Mouse (Mus musculus) testis, adult 2 months (tissue): ENCODE measurements around the gene Oas1h. TPM values are rescaled to one million over a fixed set of nuclear protein-coding genes. Genes with fewer than 3 reads are reported as not detected.

Experiments
- H3K27ac ChIP-seq: fragments of 200-500 bp; 2 replicates; pipeline ENCODE4 v1.5.1; 2012; ENCODE audit warnings: low read depth, low read length; ENCODE audit not compliant: control insufficient read depth, insufficient read depth
- H3K27me3 ChIP-seq: fragments of 200-500 bp; 2 replicates; pipeline ENCODE4 v1.6.1; 2012; ENCODE audit warnings: mild to moderate bottlenecking, low read length, moderate library complexity; ENCODE audit not compliant: control insufficient read depth, insufficient read depth
- H3K36me3 ChIP-seq: fragments of 200-500 bp; 2 replicates; pipeline ENCODE4 v1.6.1; 2012; ENCODE audit warnings: mild to moderate bottlenecking, low read length; ENCODE audit not compliant: control insufficient read depth, insufficient read depth
- H3K4me1 ChIP-seq: fragments of 200-500 bp; 2 replicates; pipeline ENCODE4 v1.6.1; 2012; ENCODE audit warnings: low read length; ENCODE audit not compliant: control insufficient read depth, insufficient read depth
- H3K4me3 ChIP-seq: fragments of 200-500 bp; 2 replicates; pipeline ENCODE4 v1.5.1; 2012; ENCODE audit warnings: low read depth, mild to moderate bottlenecking, low read length, moderate library complexity, mixed read lengths; ENCODE audit not compliant: control insufficient read depth
- CTCF ChIP-seq: fragments of 200-500 bp; IDR thresholded peaks from 2 replicates; pipeline ENCODE4 v1.5.1; 2012; ENCODE audit warnings: low read depth, mild to moderate bottlenecking, inconsistent platforms, low read length, moderate library complexity; ENCODE audit not compliant: control insufficient read depth, insufficient read depth, insufficient replicate concordance
- POLR2A ChIP-seq: fragments of 200-500 bp; IDR thresholded peaks from 2 replicates; pipeline ENCODE4 v1.6.1; 2012; ENCODE audit warnings: low read depth, mild to moderate bottlenecking, inconsistent platforms, low read length, moderate library complexity; ENCODE audit not compliant: control insufficient read depth
- polyA plus RNA-seq: library from polyadenylated mRNA; depleted of rRNA; stranded (reverse); fragments of >200 nt; gene quantifications from 2 replicates; pipeline ENCODE4 v1.2.3, GENCODE M21; 2012

Gene Oas1h
- polyA plus RNA-seq, 1 experiment, result not detected

- H3K27me3 ChIP-seq, result no peaks in the 10 kb centered on the region
Measured at GRCm38 (mm10) chr5:120836731-120837585, 24.3 kb upstream of the Oas1h start.

GRCm38 (mm10) chr5:120844713-120845112 lies 16.5 kb upstream of the Oas1h start:
- H3K27ac ChIP-seq, result no peak overlapping the region
- H3K27me3 ChIP-seq, result no peaks in the 10 kb centered on the region
- TF ChIP-seq POLR2A (no peak), CTCF (no peak)
- no peak overlapping the region for H3K4me3 ChIP-seq
- H3K36me3 ChIP-seq, result no peaks in the 10 kb centered on the region
- H3K4me1 ChIP-seq, result no peaks in the 10 kb centered on the region

More at GRCm38 (mm10) chr5:120836731-120837585, 24.3 kb upstream of the Oas1h start:
- TF ChIP-seq CTCF, result peak; percentile 82
- TF ChIP-seq POLR2A, result no peak
- peaks cover 5% of the 10 kb centered on the region for H3K4me1 ChIP-seq
- no peaks in the 10 kb centered on the region for H3K36me3 ChIP-seq
- H3K27ac ChIP-seq, result no peak overlapping the region
- H3K4me3 ChIP-seq, result no peak overlapping the region

- Histone ChIP-seq H3K27ac (no peak within 1 kb of the TSS), H3K36me3 (no peaks in the 10 kb centered on the region), H3K27me3 (no peaks in the 10 kb centered on the region), H3K4me3 (no peak within 1 kb of the TSS), H3K4me1 (no peaks in the 10 kb centered on the region)
- TF ChIP-seq POLR2A, result no peak
- TF ChIP-seq CTCF, result no peak
Measured at GRCm38 (mm10) chr5:120847067-120847466, 14.2 kb upstream of the Oas1h start, which contains the start of gene Oas1f. TSS of gene Oas1f (plus strand) at chr5:120847367.

GRCm38 (mm10) chr5:120849601-120850136 lies 11.6 kb upstream of the Oas1h start:
- no peaks in the 10 kb centered on the region for H3K4me1 ChIP-seq
- H3K27ac ChIP-seq, result no peak overlapping the region
- no peaks in the 10 kb centered on the region for H3K27me3 ChIP-seq
- TF ChIP-seq POLR2A, result no peak
- TF ChIP-seq CTCF, result peak; percentile 50; the same call in 1 of the 2 replicates
- H3K4me3 ChIP-seq, result no peak overlapping the region
- no peaks in the 10 kb centered on the region for H3K36me3 ChIP-seq

- Histone ChIP-seq H3K4me1 (no peaks in the 10 kb centered on the region), H3K27me3 (no peaks in the 10 kb centered on the region), H3K27ac (no peak overlapping the region), H3K4me3 (no peak overlapping the region), H3K36me3 (no peaks in the 10 kb centered on the region)
- TF ChIP-seq POLR2A (no peak), CTCF (no peak)
Measured at GRCm38 (mm10) chr5:120859241-120859640, 2.0 kb upstream of the Oas1h start.

GRCm38 (mm10) chr5:120865336-120865860 lies 4.2 kb downstream of the Oas1h start:
- Histone ChIP-seq H3K36me3 (no peaks in the 10 kb centered on the region), H3K27me3 (no peaks in the 10 kb centered on the region), H3K4me1 (no peaks in the 10 kb centered on the region), H3K27ac (no peak overlapping the region), H3K4me3 (no peak overlapping the region)
- TF ChIP-seq CTCF (peak; percentile 22; the same call in 1 of the 2 replicates), POLR2A (no peak)

GRCm38 (mm10) chr5:120869436-120870015 lies 8.3 kb downstream of the Oas1h start:
- no peaks in the 10 kb centered on the region for H3K27me3 ChIP-seq
- H3K27ac ChIP-seq, result no peak overlapping the region
- TF ChIP-seq CTCF (no peak), POLR2A (no peak)
- no peak overlapping the region for H3K4me3 ChIP-seq
- H3K4me1 ChIP-seq, result no peaks in the 10 kb centered on the region
- H3K36me3 ChIP-seq, result no peaks in the 10 kb centered on the region
